ENCODE assay signal across 9 mouse cellular contexts in the genomic region with DNA sequence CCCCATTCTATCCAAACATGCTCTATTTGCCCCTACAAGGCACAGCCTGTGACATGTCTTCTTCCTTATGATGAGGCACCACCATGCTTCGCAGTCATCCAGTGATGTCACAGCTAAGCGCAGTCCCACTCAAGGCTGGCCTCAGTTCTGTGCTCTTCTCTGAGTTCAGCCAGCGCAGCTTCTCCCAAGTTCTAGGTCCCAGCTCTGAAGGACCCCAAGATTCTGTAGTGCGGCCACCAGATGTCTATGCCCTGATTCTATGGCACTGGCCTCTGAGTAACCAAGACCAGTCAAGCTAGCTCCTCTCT.
DNase-seq lines count a peak whose midpoint lies in the region; ATAC-seq lines count a peak whose summit lies in the region.
"Had no signal": no experiment of that assay in that cellular context is flagged by ENCODE, and none has a peak within 500 bp of the region (broad histone marks: within the 10 kb centered on the region; RNA-seq: fewer than 3 reads in every experiment).

No protein-coding gene starts in this region.

- H3K9ac ChIP-seq in forebrain, embryonic 11.5 days (ENCODE audit: low read length), result no peak overlapping the region
- no peak overlapping the region for H3K9ac ChIP-seq in forebrain, embryonic 16.5 days (replicated peaks; ENCODE audit: low read depth, low read length)
- H3K9ac ChIP-seq in lung, embryonic 15.5 days, result no peak overlapping the region
- no peak overlapping the region for H3K9ac ChIP-seq in intestine, embryonic 14.5 days (ENCODE audit: low read length)
- H3K9ac ChIP-seq in neural tube, embryonic 15.5 days (replicated peaks), result no peak overlapping the region

- DNase-seq in forebrain, embryonic 11.5 days (ENCODE audit: low spot score), result no peak
- no peak for DNase-seq in lung, postnatal 10 days
- DNase-seq in intestine, embryonic 14.5 days (ENCODE audit: low spot score), result no peak
- DNase-seq in ovary, postnatal 36 days (ENCODE audit: low spot score), result no peak
- DNase-seq in yolk sac, embryonic 10.5 days (ENCODE audit: low spot score), result no peak
- DNase-seq: kidney, adult 18-20 months had no signal

- H3K4me3 ChIP-seq in forebrain, embryonic 11.5 days (ENCODE audit: low read depth, low read length), result no peak overlapping the region
- no peak overlapping the region for H3K4me3 ChIP-seq in forebrain, embryonic 16.5 days (replicated peaks; ENCODE audit: low read length)
- no peak overlapping the region for H3K4me3 ChIP-seq in lung, embryonic 15.5 days
- H3K4me3 ChIP-seq in intestine, embryonic 14.5 days (ENCODE audit: low read depth, low read length), result no peak overlapping the region
- no peak overlapping the region for H3K4me3 ChIP-seq in neural tube, embryonic 15.5 days (replicated peaks)

- H3K4me1 ChIP-seq in forebrain, embryonic 11.5 days (replicated peaks; ENCODE audit: control insufficient read depth, insufficient read depth, low read length), result peaks cover 4% of the 10 kb centered on the region; the same call in 1 of the 2 replicates
- H3K4me1 ChIP-seq in forebrain, embryonic 16.5 days (replicated peaks; ENCODE audit: control insufficient read depth, insufficient read depth, low read length), result peaks cover 4% of the 10 kb centered on the region
- peaks cover 9% of the 10 kb centered on the region; the same call in 1 of the 2 replicates for H3K4me1 ChIP-seq in lung, embryonic 15.5 days
- H3K4me1 ChIP-seq in intestine, embryonic 14.5 days (replicated peaks; ENCODE audit: control insufficient read depth, insufficient read depth, low read length), result peaks cover 8% of the 10 kb centered on the region; the same call in 1 of the 2 replicates
- peaks cover 17% of the 10 kb centered on the region for H3K4me1 ChIP-seq in neural tube, embryonic 15.5 days

- no peak overlapping the region for H3K4me2 ChIP-seq in forebrain, embryonic 11.5 days (ENCODE audit: low read depth, low read length, severe bottlenecking)
- no peak overlapping the region for H3K4me2 ChIP-seq in forebrain, embryonic 16.5 days (ENCODE audit: low read length)
- H3K4me2 ChIP-seq in lung, embryonic 15.5 days, result peak overlapping the region; percentile 38; the same call in 1 of the 2 replicates
- H3K4me2 ChIP-seq in intestine, embryonic 14.5 days (ENCODE audit: low read length), result peak overlapping the region; percentile 33; the same call in 1 of the 2 replicates
- H3K4me2 ChIP-seq in neural tube, embryonic 15.5 days, result peak overlapping the region; percentile 42; the same call in 1 of the 2 replicates

- H3K27me3 ChIP-seq in forebrain, embryonic 11.5 days (ENCODE audit: control insufficient read depth, insufficient read depth, low read length), result no peaks in the 10 kb centered on the region
- no peaks in the 10 kb centered on the region for H3K27me3 ChIP-seq in forebrain, embryonic 16.5 days (replicated peaks; ENCODE audit: control insufficient read depth, insufficient read depth, low read length)
- no peaks in the 10 kb centered on the region for H3K27me3 ChIP-seq in lung, embryonic 15.5 days
- H3K27me3 ChIP-seq in intestine, embryonic 14.5 days (replicated peaks; ENCODE audit: control insufficient read depth, insufficient read depth, low read length), result no peaks in the 10 kb centered on the region
- no peaks in the 10 kb centered on the region for H3K27me3 ChIP-seq in neural tube, embryonic 15.5 days (replicated peaks)

- 87% methylated on average over 4 of the region's 4 CpGs for WGBS in forebrain, embryonic 11.5 days
- WGBS in forebrain, embryonic 16.5 days, result 80% methylated on average over 4 of the region's 4 CpGs
- 80% methylated on average over 4 of the region's 4 CpGs for WGBS in lung, embryonic 15.5 days
- WGBS in intestine, embryonic 14.5 days, result 80% methylated on average over 4 of the region's 4 CpGs
- 96% methylated on average over 4 of the region's 4 CpGs for WGBS in neural tube, embryonic 15.5 days

- no peak overlapping the region for H3K27ac ChIP-seq in forebrain, embryonic 11.5 days (ENCODE audit: low read depth, low read length)
- H3K27ac ChIP-seq in forebrain, embryonic 16.5 days (ENCODE audit: low read length), result no peak overlapping the region
- H3K27ac ChIP-seq in lung, embryonic 15.5 days, result peak overlapping the region; percentile 24; the same call in 1 of the 2 replicates
- no peak overlapping the region for H3K27ac ChIP-seq in intestine, embryonic 14.5 days (ENCODE audit: low read depth)
- no peak overlapping the region for H3K27ac ChIP-seq in neural tube, embryonic 15.5 days (replicated peaks)

- no peaks in the 10 kb centered on the region for H3K9me3 ChIP-seq in forebrain, embryonic 11.5 days (ENCODE audit: control insufficient read depth, low read length)
- H3K9me3 ChIP-seq in forebrain, embryonic 16.5 days (ENCODE audit: control insufficient read depth, low read length), result peaks cover 6% of the 10 kb centered on the region; the same call in 1 of the 2 replicates
- no peaks in the 10 kb centered on the region for H3K9me3 ChIP-seq in lung, embryonic 15.5 days
- H3K9me3 ChIP-seq in intestine, embryonic 14.5 days (ENCODE audit: control insufficient read depth, low read length), result 0 out of 2 replicates have a peak, but pooled peaks cover 4% of the 10 kb centered on the region
- H3K9me3 ChIP-seq in neural tube, embryonic 15.5 days (replicated peaks), result no peaks in the 10 kb centered on the region

- ATAC-seq in forebrain, embryonic 11.5 days (replicated peaks; ENCODE audit: low FRiP score), result peak; percentile 10; the same call in 1 of the 2 replicates
- no peak; the same call in 1 of the 2 replicates for ATAC-seq in forebrain, embryonic 16.5 days
- no peak for ATAC-seq in lung, embryonic 15.5 days (ENCODE audit: borderline replicate concordance, extremely low read depth, low FRiP score, low TSS enrichment)
- ATAC-seq in intestine, embryonic 14.5 days (replicated peaks; ENCODE audit: low FRiP score, low TSS enrichment, low read depth), result 0 out of 2 replicates have a peak, but pooled peaks have one; percentile 53
- ATAC-seq in neural tube, embryonic 15.5 days (ENCODE audit: low FRiP score), result no peak

- no peaks in the 10 kb centered on the region for H3K36me3 ChIP-seq in forebrain, embryonic 11.5 days (ENCODE audit: control insufficient read depth, insufficient read depth, low read length)
- no peaks in the 10 kb centered on the region for H3K36me3 ChIP-seq in forebrain, embryonic 16.5 days (ENCODE audit: control insufficient read depth, insufficient read depth)
- no peaks in the 10 kb centered on the region for H3K36me3 ChIP-seq in lung, embryonic 15.5 days
- no peaks in the 10 kb centered on the region for H3K36me3 ChIP-seq in intestine, embryonic 14.5 days (ENCODE audit: control insufficient read depth, insufficient read depth, low read length)
- H3K36me3 ChIP-seq in neural tube, embryonic 15.5 days, result no peaks in the 10 kb centered on the region

Comparison
In these comparisons a context has a peak if more than half of its experiments do, and no peak if none do; other contexts are left out.
1. ATAC-seq: peak in forebrain, embryonic 11.5 days (single experiment) and intestine, embryonic 14.5 days (single experiment); none in forebrain, embryonic 16.5 days (single experiment), lung, embryonic 15.5 days (single experiment) and neural tube, embryonic 15.5 days (single experiment).
2. H3K4me2 ChIP-seq: peak in lung, embryonic 15.5 days (single experiment), intestine, embryonic 14.5 days (single experiment) and neural tube, embryonic 15.5 days (single experiment); none in forebrain, embryonic 11.5 days (single experiment) and forebrain, embryonic 16.5 days (single experiment).